Mouse (Mus musculus) MEL (cell line): ENCODE results near the gene Cdk2ap2.

Experiments used
- CTCF ChIP-seq, 3 experiments: IDR thresholded peaks in 2 of 3; conservative IDR thresholded peaks in 1 of 3; 2 replicates each; pipeline ENCODE4 v1.5.1; 2011 to 2012; ENCODE audit warnings: low read length in 3 of 3, low read depth in 2 of 3, mild to moderate bottlenecking in 2 of 3, improper control_type of control experiment in 1 of 3, inconsistent platforms in 1 of 3, mixed read lengths in 1 of 3, moderate library complexity in 1 of 3; ENCODE audit not compliant: control insufficient read depth in 1 of 3, insufficient read depth in 1 of 3, poor library complexity in 1 of 3, severe bottlenecking in 1 of 3
- EP300 ChIP-seq, 2 experiments: IDR thresholded peaks; 2 replicates each; pipeline ENCODE4 v1.6.1; 2011; ENCODE audit warnings: improper control_type of control experiment in 2 of 2, low read length in 2 of 2, low read depth in 1 of 2, mild to moderate bottlenecking in 1 of 2
- ETS1 ChIP-seq: IDR thresholded peaks from 2 replicates; pipeline ENCODE4 v1.6.1; 2012; ENCODE audit warnings: low read depth, mild to moderate bottlenecking, inconsistent platforms, low read length, improper control_type of control experiment, moderate library complexity
- GATA1 ChIP-seq: IDR thresholded peaks from 2 replicates; pipeline ENCODE4 v1.6.1; 2011; ENCODE audit warnings: low read depth, low read length, improper control_type of control experiment
- HCFC1 ChIP-seq: IDR thresholded peaks from 2 replicates; pipeline ENCODE4 v1.6.1; 2012; ENCODE audit warnings: low read depth, mild to moderate bottlenecking, inconsistent platforms, low read length, improper control_type of control experiment, moderate library complexity
- POLR2A ChIP-seq, 2 experiments: IDR thresholded peaks; 2 replicates each; pipeline ENCODE4 v1.6.1; 2011 to 2012; ENCODE audit warnings: low read length in 2 of 2, mild to moderate bottlenecking in 2 of 2, control low read depth in 1 of 2, improper control_type of control experiment in 1 of 2, low read depth in 1 of 2, moderate library complexity in 1 of 2; ENCODE audit not compliant: control insufficient read depth in 1 of 2, insufficient read depth in 1 of 2, poor library complexity in 1 of 2
- POLR2AphosphoS2 ChIP-seq: IDR thresholded peaks from 2 replicates; pipeline ENCODE4 v1.6.1; 2011; ENCODE audit warnings: low read length, improper control_type of control experiment
- RAD21 ChIP-seq: IDR thresholded peaks from 2 replicates; pipeline ENCODE4 v1.6.1; 2011; ENCODE audit warnings: mild to moderate bottlenecking, low read depth, low read length, improper control_type of control experiment
- SIN3A ChIP-seq: IDR thresholded peaks from 2 replicates; pipeline ENCODE4 v1.6.1; 2012; ENCODE audit warnings: low read length, improper control_type of control experiment, inconsistent platforms
- TCF12 ChIP-seq: IDR thresholded peaks from 2 replicates; pipeline ENCODE4 v1.6.1; 2014; ENCODE audit warnings: low read depth, mild to moderate bottlenecking, inconsistent platforms, low read length, improper control_type of control experiment, moderate library complexity
- UBTF ChIP-seq: IDR thresholded peaks from 2 replicates; pipeline ENCODE4 v1.6.1; 2012; ENCODE audit warnings: low read depth, mild to moderate bottlenecking, inconsistent platforms, low read length, improper control_type of control experiment, moderate library complexity, borderline replicate concordance; ENCODE audit not compliant: insufficient read depth
- USF1 ChIP-seq: IDR thresholded peaks from 2 replicates; pipeline ENCODE4 v1.6.1; 2014; ENCODE audit warnings: low read depth, mild to moderate bottlenecking, inconsistent platforms, low read length, improper control_type of control experiment, moderate library complexity
- ZKSCAN1 ChIP-seq: IDR thresholded peaks from 2 replicates; pipeline ENCODE4 v1.6.1; 2012; ENCODE audit warnings: low read depth, mild to moderate bottlenecking, inconsistent platforms, low read length, improper control_type of control experiment, moderate library complexity

GRCm38 (mm10) chr19:4142416-4143173 lies 45.6 kb downstream of the Cdk2ap2 start:
- TF ChIP-seq UBTF, result no peak
- TF ChIP-seq CTCF (IDR thresholded peaks at IDR 0.05 in 2 of 3, conservative IDR thresholded peaks at IDR 0.05 in 1 of 3; ENCODE audit: control insufficient read depth in 1 of 3, insufficient read depth in 1 of 3, low read depth in 2 of 3, low read length in 3 of 3, poor library complexity in 1 of 3, severe bottlenecking in 1 of 3), result no peak
- TF ChIP-seq EP300 (IDR thresholded peaks at IDR 0.05; ENCODE audit: low read depth in 1 of 2, low read length in 2 of 2), result no peak
- TF ChIP-seq POLR2A (IDR thresholded peaks at IDR 0.05; ENCODE audit: control insufficient read depth in 1 of 2, insufficient read depth in 1 of 2, low read depth in 1 of 2, low read length in 2 of 2, poor library complexity in 1 of 2), result no peak
- TF ChIP-seq GATA1, result no peak
- TF ChIP-seq USF1, result no peak
- no peak for TF ChIP-seq RAD21
- no peak for TF ChIP-seq HCFC1
- TF ChIP-seq TCF12, result no peak
- TF ChIP-seq ETS1, result no peak
- TF ChIP-seq POLR2AphosphoS2, result no peak
- TF ChIP-seq ZKSCAN1, result no peak
- TF ChIP-seq SIN3A, result no peak
